Mouse (Mus musculus) liver, embryonic 16.5 days (tissue): ENCODE results near the gene Tirap. TPM values are rescaled to one million over a fixed set of nuclear protein-coding genes. Genes with fewer than 3 reads are reported as not detected.

Experiments used
- ATAC-seq: fragments of 200-750 bp; cut with Nextera tagmentation; 2 replicates; pipeline ENCODE4 v1.8.0; 2017; ENCODE audit warnings: low read depth, mild to moderate bottlenecking, moderate number of reproducible peaks, moderate library complexity
- H3K27ac ChIP-seq: fragments of 300-500 bp; sonication (generic); 2 replicates; pipeline ENCODE4 v1.5.1; 2014; ENCODE audit warnings: mild to moderate bottlenecking, low read length
- H3K27me3 ChIP-seq: fragments of 300-500 bp; sonication (generic); 2 replicates; pipeline ENCODE4 v1.6.1; 2014; ENCODE audit warnings: low read depth, low read length, mixed read lengths; ENCODE audit not compliant: control insufficient read depth, insufficient read depth
- H3K36me3 ChIP-seq: fragments of 300-500 bp; sonication (generic); 2 replicates; pipeline ENCODE4 v1.6.1; 2014; ENCODE audit warnings: mild to moderate bottlenecking; ENCODE audit not compliant: control insufficient read depth, insufficient read depth
- H3K4me1 ChIP-seq: fragments of 300-500 bp; sonication (generic); 2 replicates; pipeline ENCODE4 v1.6.1; 2014; ENCODE audit warnings: low read depth, low read length, mixed read lengths; ENCODE audit not compliant: control insufficient read depth
- H3K4me2 ChIP-seq: fragments of 300-500 bp; sonication (generic); 2 replicates; pipeline ENCODE4 v1.6.1; 2014; ENCODE audit warnings: low read depth, low read length, mixed read lengths
- H3K4me3 ChIP-seq: fragments of 300-500 bp; sonication (generic); 2 replicates; pipeline ENCODE4 v1.5.1; 2014; ENCODE audit warnings: low read depth, mild to moderate bottlenecking, low read length
- H3K9ac ChIP-seq: fragments of 300-500 bp; sonication (generic); 2 replicates; pipeline ENCODE4 v1.6.1; 2014; ENCODE audit warnings: low read depth, low read length
- H3K9me3 ChIP-seq: fragments of 300-500 bp; sonication (generic); replicated peaks from 2 replicates; pipeline ENCODE4 v1.6.1; 2016; ENCODE audit warnings: low read length; ENCODE audit not compliant: control insufficient read depth
- WGBS: fragments of 180-500 bp; shearing (Covaris S2); extraction: QIAGEN DNeasy Blood & Tissue Kit; methylation state at CpG from one replicate; pipeline ENCODE4 v1.1.7; 2014; ENCODE audit not compliant: insufficient replicate concordance; 5-methylcytosine and 5-hydroxymethylcytosine counted together
- polyA plus RNA-seq: library from polyadenylated mRNA; unstranded; fragments of >200 nt; fragmentation: Nextera tagmentation; extraction: Ambion mirVana; gene quantifications from 2 replicates; pipeline ENCODE4 v1.2.1, GENCODE M21; 2015

Gene Tirap
- polyA plus RNA-seq, 1 experiment from 2014 or later = 8.5 TPM

GRCm38 (mm10) chr9:35197625-35198024 is 2.5 kb downstream of the Tirap start:
- Histone ChIP-seq H3K27ac (no peak overlapping the region), H3K4me3 (no peak overlapping the region), H3K9ac (no peak overlapping the region), H3K27me3 (no peaks in the 10 kb centered on the region), H3K4me2 (no peak overlapping the region), H3K4me1 (peaks cover 15% of the 10 kb centered on the region), H3K36me3 (no peaks in the 10 kb centered on the region), H3K9me3 (no peaks in the 10 kb centered on the region)
- WGBS = 70% methylated on average over 3 of the region's 3 CpGs
- ATAC-seq = no peak

- Histone ChIP-seq H3K4me2 (no peak overlapping the region), H3K9me3 (no peaks in the 10 kb centered on the region), H3K9ac (no peak overlapping the region), H3K4me3 (no peak overlapping the region), H3K36me3 (peaks cover 2% of the 10 kb centered on the region; the same call in 1 of the 2 replicates), H3K4me1 (peaks cover under 1% of the 10 kb centered on the region; the same call in 1 of the 2 replicates), H3K27ac (no peak overlapping the region), H3K27me3 (no peaks in the 10 kb centered on the region)
- ATAC-seq = no peak
- WGBS = 69% methylated on average over 3 of the region's 3 CpGs
Measured at GRCm38 (mm10) chr9:35194048-35194447, 6.0 kb downstream of the Tirap start.

GRCm38 (mm10) chr9:35192983-35193542 is 7.0 kb downstream of the Tirap start:
- Histone ChIP-seq H3K9ac (no peak overlapping the region), H3K27me3 (no peaks in the 10 kb centered on the region), H3K4me3 (no peak overlapping the region), H3K4me1 (no peaks in the 10 kb centered on the region), H3K4me2 (no peak overlapping the region), H3K9me3 (no peaks in the 10 kb centered on the region), H3K27ac (no peak overlapping the region), H3K36me3 (peaks cover 2% of the 10 kb centered on the region; the same call in 1 of the 2 replicates)
- no peak for ATAC-seq
- 74% methylated on average over 11 of the region's 11 CpGs for WGBS

GRCm38 (mm10) chr9:35188700-35189099 is 11.4 kb downstream of the Tirap start:
- H3K36me3 ChIP-seq = peaks cover 2% of the 10 kb centered on the region; the same call in 1 of the 2 replicates
- WGBS = 85% methylated on average over 22 of the region's 22 CpGs

GRCm38 (mm10) chr9:35187351-35187903 is 12.7 kb downstream of the Tirap start:
- Histone ChIP-seq H3K36me3 (peaks cover 2% of the 10 kb centered on the region; the same call in 1 of the 2 replicates), H3K9me3 (no peaks in the 10 kb centered on the region), H3K4me2 (no peak overlapping the region), H3K27ac (no peak overlapping the region), H3K9ac (no peak overlapping the region), H3K4me1 (no peaks in the 10 kb centered on the region), H3K27me3 (no peaks in the 10 kb centered on the region), H3K4me3 (no peak overlapping the region)
- ATAC-seq = no peak
- WGBS = 64% methylated on average over 10 of the region's 10 CpGs

More at GRCm38 (mm10) chr9:35188700-35189099, 11.4 kb downstream of the Tirap start:
- Histone ChIP-seq H3K9me3 (no peaks in the 10 kb centered on the region), H3K9ac (no peak overlapping the region), H3K27ac (no peak overlapping the region), H3K4me1 (no peaks in the 10 kb centered on the region), H3K4me2 (no peak overlapping the region), H3K4me3 (no peak overlapping the region), H3K27me3 (no peaks in the 10 kb centered on the region)
- 0 out of 2 replicates have a peak, but pooled peaks have one; percentile 27 for ATAC-seq

- 0 out of 2 replicates have a peak, but pooled peaks cover 2% of the 10 kb centered on the region for H3K36me3 ChIP-seq
- ATAC-seq = no peak
- no peaks in the 10 kb centered on the region for H3K27me3 ChIP-seq
- H3K4me1 ChIP-seq = no peaks in the 10 kb centered on the region
- H3K27ac ChIP-seq = no peak overlapping the region
- 69% methylated on average over 4 of the region's 4 CpGs for WGBS
- no peak overlapping the region for H3K4me2 ChIP-seq
- H3K9me3 ChIP-seq = no peaks in the 10 kb centered on the region
- no peak overlapping the region for H3K4me3 ChIP-seq
- H3K9ac ChIP-seq = no peak overlapping the region
Measured at GRCm38 (mm10) chr9:35186430-35186829, 13.7 kb downstream of the Tirap start.

GRCm38 (mm10) chr9:35183359-35183758 is 16.7 kb downstream of the Tirap start:
- Histone ChIP-seq H3K9ac (no peak overlapping the region), H3K27ac (no peak overlapping the region), H3K27me3 (no peaks in the 10 kb centered on the region), H3K36me3 (no peaks in the 10 kb centered on the region), H3K4me3 (no peak overlapping the region), H3K9me3 (no peaks in the 10 kb centered on the region), H3K4me1 (no peaks in the 10 kb centered on the region), H3K4me2 (no peak overlapping the region)
- WGBS = 20% methylated on average over 5 of the region's 5 CpGs
- no peak for ATAC-seq

GRCm38 (mm10) chr9:35182832-35183231 is 17.3 kb downstream of the Tirap start:
- Histone ChIP-seq H3K9ac (no peak overlapping the region), H3K4me3 (no peak overlapping the region), H3K9me3 (no peaks in the 10 kb centered on the region), H3K27me3 (no peaks in the 10 kb centered on the region), H3K36me3 (no peaks in the 10 kb centered on the region), H3K4me2 (no peak overlapping the region), H3K27ac (no peak overlapping the region), H3K4me1 (no peaks in the 10 kb centered on the region)
- WGBS = 45% methylated on average over 2 of the region's 2 CpGs
- ATAC-seq = no peak

GRCm38 (mm10) chr9:35176124-35176659 is 23.9 kb downstream of the Tirap start:
- H3K4me2 ChIP-seq = peak overlapping the region; percentile 94
- ATAC-seq = no peak
- WGBS = 39% methylated on average over 14 of the region's 14 CpGs
- peaks cover 13% of the 10 kb centered on the region for H3K4me1 ChIP-seq
- peak overlapping the region; percentile 76 for H3K4me3 ChIP-seq
- no peaks in the 10 kb centered on the region for H3K9me3 ChIP-seq
- H3K27ac ChIP-seq = no peak overlapping the region
- no peaks in the 10 kb centered on the region for H3K27me3 ChIP-seq
- H3K36me3 ChIP-seq = no peaks in the 10 kb centered on the region
- peak overlapping the region; percentile 26; the same call in 1 of the 2 replicates for H3K9ac ChIP-seq
